Mouse (Mus musculus) cerebellum, adult (tissue): ENCODE data around the gene Ccdc92.

Source experiments
- ATAC-seq: cut with Nextera tagmentation; 2 replicates; pipeline ENCODE4 v1.9.2; 2017; ENCODE audit warnings: mild to moderate bottlenecking, moderate library complexity, mixed read lengths; ENCODE audit not compliant: insufficient number of reproducible peaks, low FRiP score, low TSS enrichment

The Ccdc92 gene

GRCm38 (mm10) chr5:124785650-124786049 lies 76.6 kb downstream of the Ccdc92 start:
- ATAC-seq = no peak
